Mouse (Mus musculus) gastrocnemius, adult 2 months (tissue): ENCODE measurements around the gene Fgfr2. TPM values are rescaled to one million over a fixed set of nuclear protein-coding genes. Genes with fewer than 3 reads are reported as not detected.

ENCODE experiments used
- DNase-seq: peaks from one replicate; pipeline ENCODE4 v3.0.0; 2022
- H3K27ac ChIP-seq: fragments of 200-600 bp; 2 replicates; pipeline ENCODE4 v1.8.1; 2022; ENCODE audit warnings: mild to moderate bottlenecking
- H3K4me3 ChIP-seq: fragments of 200-600 bp; 2 replicates; pipeline ENCODE4 v1.8.1; 2022; ENCODE audit warnings: mild to moderate bottlenecking, moderate library complexity
- CTCF ChIP-seq: fragments of 200-600 bp; IDR thresholded peaks from 2 replicates; pipeline ENCODE4 v1.8.1; 2022; ENCODE audit warnings: antibody characterized with exemption, mild to moderate bottlenecking, moderate library complexity
- intact Hi-C: fragments of 180-260 bp; cut with DNase I; formaldehyde crosslinking; loops from one replicate; pipeline ENCODE4 v1.15.1; 2025
- total RNA-seq, 2 experiments: library from RNA; stranded (reverse); gene quantifications; 2 replicates each; pipeline ENCODE4 v1.2.3; 2021

Gene Fgfr2
- total RNA-seq, 2 experiments from 2014 or later, result 0.15 to 0.33 TPM

GRCm38 (mm10) chr7:133067321-133067841, 55.8 kb downstream of the Fgfr2 start:
- no peak for DNase-seq
- TF ChIP-seq CTCF, result no peak
- intact Hi-C loops, result no loop called here
- H3K27ac ChIP-seq, result peak overlapping the region; percentile 83
- H3K4me3 ChIP-seq, result no peak overlapping the region

- peak overlapping the region; percentile 83 for H3K27ac ChIP-seq
- H3K4me3 ChIP-seq, result no peak overlapping the region
- TF ChIP-seq CTCF, result no peak
- intact Hi-C loops, result no loop called here
- no peak for DNase-seq
Measured at GRCm38 (mm10) chr7:133066776-133067175, 56.4 kb downstream of the Fgfr2 start.

GRCm38 (mm10) chr7:133062055-133062454, 61.1 kb downstream of the Fgfr2 start:
- no peak for TF ChIP-seq CTCF
- intact Hi-C loops, result no loop called here
- Histone ChIP-seq H3K4me3 (no peak overlapping the region), H3K27ac (no peak overlapping the region; the same call in 1 of the 2 replicates)
- no peak for DNase-seq

GRCm38 (mm10) chr7:133060170-133060569, 63.0 kb downstream of the Fgfr2 start:
- TF ChIP-seq CTCF, result no peak
- no peak overlapping the region for H3K4me3 ChIP-seq
- intact Hi-C loops, result no loop called here
- peak overlapping the region; percentile 91 for H3K27ac ChIP-seq
- DNase-seq, result no peak

- no peak for DNase-seq
- TF ChIP-seq CTCF, result no peak
- Histone ChIP-seq H3K4me3 (peak overlapping the region; percentile 24), H3K27ac (peak overlapping the region; percentile 91)
- intact Hi-C loops, result loop anchor here (2.0 kb wide), 1 partner anchor 63 kb away; the partner anchor contains the start of gene Fgfr2
Measured at GRCm38 (mm10) chr7:133059517-133060104, 63.5 kb downstream of the Fgfr2 start.

GRCm38 (mm10) chr7:133059150-133059509, 64.0 kb downstream of the Fgfr2 start:
- TF ChIP-seq CTCF, result no peak
- Histone ChIP-seq H3K4me3 (peak overlapping the region; percentile 32), H3K27ac (peak overlapping the region; percentile 91)
- intact Hi-C loops, result loop anchor here (2.0 kb wide), 1 partner anchor 64 kb away; the partner anchor contains the start of gene Fgfr2
- peak; percentile 90 for DNase-seq

- no peak for TF ChIP-seq CTCF
- Histone ChIP-seq H3K4me3 (peak overlapping the region; percentile 32), H3K27ac (peak overlapping the region; percentile 91)
- intact Hi-C loops, result loop anchor here (2.0 kb wide), 1 partner anchor 64 kb away; the partner anchor contains the start of gene Fgfr2
- DNase-seq, result peak; percentile 66
Measured at GRCm38 (mm10) chr7:133058496-133059149, 64.5 kb downstream of the Fgfr2 start.

- H3K4me3 ChIP-seq, result no peak overlapping the region
Measured at GRCm38 (mm10) chr7:133056924-133057323, 66.2 kb downstream of the Fgfr2 start.

GRCm38 (mm10) chr7:133054486-133054885, 68.7 kb downstream of the Fgfr2 start:
- Histone ChIP-seq H3K4me3 (no peak overlapping the region), H3K27ac (no peak overlapping the region)
- no peak for DNase-seq
- peak; percentile 27 for TF ChIP-seq CTCF
- intact Hi-C loops, result no loop called here

More at GRCm38 (mm10) chr7:133056924-133057323, 66.2 kb downstream of the Fgfr2 start:
- peak overlapping the region; percentile 91 for H3K27ac ChIP-seq
- intact Hi-C loops, result no loop called here
- TF ChIP-seq CTCF, result no peak
- DNase-seq, result no peak

- intact Hi-C loops, result no loop called here
- Histone ChIP-seq H3K27ac (0 out of 2 replicates have a peak overlapping the region, but pooled peaks have one; percentile 43), H3K4me3 (no peak overlapping the region)
- TF ChIP-seq CTCF, result no peak
- DNase-seq, result no peak
Measured at GRCm38 (mm10) chr7:133053757-133054156, 69.4 kb downstream of the Fgfr2 start.

- TF ChIP-seq CTCF, result no peak
- peak; percentile 58 for DNase-seq
- intact Hi-C loops, result no loop called here
- Histone ChIP-seq H3K4me3 (peak overlapping the region; percentile 30; the same call in 1 of the 2 replicates), H3K27ac (peak overlapping the region; percentile 75)
Measured at GRCm38 (mm10) chr7:133052819-133053218, 70.3 kb downstream of the Fgfr2 start.

GRCm38 (mm10) chr7:133050681-133051080, 72.5 kb downstream of the Fgfr2 start:
- no peak for DNase-seq
- no peak for TF ChIP-seq CTCF
- H3K27ac ChIP-seq, result peak overlapping the region; percentile 32; the same call in 1 of the 2 replicates
- intact Hi-C loops, result no loop called here
- H3K4me3 ChIP-seq, result no peak overlapping the region

- intact Hi-C loops, result loop anchor here (10.0 kb wide), 1 partner anchor 587 kb away; the partner anchor contains the start of gene Edrf1
- no peak for TF ChIP-seq CTCF
- Histone ChIP-seq H3K4me3 (no peak overlapping the region), H3K27ac (peak overlapping the region; percentile 16; the same call in 1 of the 2 replicates)
- no peak for DNase-seq
Measured at GRCm38 (mm10) chr7:133048085-133048630, 75.0 kb downstream of the Fgfr2 start.
